Mouse (Mus musculus): ENCODE results near the gene Cracr2a. TPM values are rescaled to one million over a fixed set of nuclear protein-coding genes. Genes with fewer than 3 reads are reported as not detected.

The Cracr2a gene
- total and polyA plus RNA-seq, 3 experiments = 0.05 TPM; not detected in 2

DNA sequence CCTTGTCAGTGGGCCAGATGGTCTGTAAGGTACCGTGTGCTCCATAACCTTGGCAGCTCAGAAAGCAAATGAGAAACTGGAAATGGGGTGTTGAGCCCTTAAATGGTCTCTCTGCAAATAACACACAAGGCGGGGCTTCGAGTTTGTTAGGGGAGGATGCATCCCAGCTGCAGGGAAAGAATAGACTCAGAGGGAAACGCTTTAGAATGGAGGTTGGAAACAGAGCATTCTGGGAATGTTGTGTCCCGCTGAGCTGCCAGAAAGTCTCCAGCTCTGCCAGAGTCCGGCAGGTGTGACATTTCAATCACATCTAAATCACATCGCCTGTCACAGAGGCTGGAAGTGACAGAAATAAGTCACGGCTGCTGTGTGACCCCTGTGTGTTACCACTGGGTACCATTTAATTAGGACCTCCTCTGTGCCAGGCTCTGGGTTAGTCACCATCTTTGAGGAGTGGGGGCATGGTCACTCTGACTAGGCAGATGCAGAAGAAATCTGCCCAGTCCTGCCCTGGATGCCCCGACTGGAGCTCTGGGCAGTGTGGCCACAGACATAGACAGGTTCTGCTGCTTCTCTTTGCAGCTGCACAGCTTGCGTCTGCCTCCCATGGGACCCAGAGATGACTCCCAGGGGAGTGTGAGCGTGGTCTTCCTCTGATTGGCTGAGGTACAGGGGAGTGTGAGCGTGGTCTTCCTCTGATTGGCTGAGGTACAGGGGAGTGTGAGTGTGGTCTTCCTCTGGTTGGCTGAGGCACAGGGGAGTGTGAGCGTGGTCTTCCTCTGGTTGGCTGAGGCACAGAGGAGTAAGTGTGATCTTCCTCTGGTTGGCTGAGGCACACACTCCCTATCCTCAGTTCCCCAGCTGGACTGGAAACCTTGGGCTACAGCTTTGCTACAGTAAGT is 53.2 kb downstream of the Cracr2a start:
- Histone ChIP-seq H3K4me1 (ENCODE audit: insufficient read depth, low read depth, low read length) (no peaks in the 10 kb centered on the region), H3K4me3 (ENCODE audit: low read depth, low read length) (no peak overlapping the region), H3K9me3 (replicated peaks) (peaks cover 73% of the 10 kb centered on the region), H3K27me3 (ENCODE audit: insufficient read depth, low read length) (no peaks in the 10 kb centered on the region), H3K36me3 (replicated peaks) (no peaks in the 10 kb centered on the region)
- DNase-seq (ENCODE audit: low spot score) (no peak), ATAC-seq (ENCODE audit: extremely low read depth, insufficient number of reproducible peaks, low FRiP score, poor library complexity, severe bottlenecking) (no peak)
- no peak for TF ChIP-seq CTCF (IDR thresholded peaks at IDR 0.05; ENCODE audit: low read depth, low read length)

DNA sequence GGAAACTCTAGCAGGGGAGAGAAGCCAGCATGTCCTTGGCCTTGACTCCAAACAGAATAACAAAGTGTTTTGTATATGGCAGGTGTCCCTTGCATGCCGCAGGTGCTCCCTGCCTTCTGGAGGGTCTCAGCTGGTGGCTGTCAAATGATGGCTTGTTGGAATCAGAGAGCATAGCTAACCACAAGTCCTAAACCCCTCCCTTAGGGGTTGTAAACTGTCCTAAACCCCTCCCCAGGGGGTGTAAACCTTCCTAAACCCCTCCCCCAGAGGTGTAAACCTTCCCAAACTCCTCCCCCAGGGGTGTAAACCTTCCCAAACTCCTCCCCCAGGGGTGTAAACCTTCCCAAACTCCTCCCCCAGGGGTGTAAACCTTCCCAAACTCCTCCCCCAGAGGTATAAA is 55.5 kb downstream of the Cracr2a start:
- H3K4me1 ChIP-seq (ENCODE audit: insufficient read depth, low read depth, low read length) = no peaks in the 10 kb centered on the region
- peaks cover 63% of the 10 kb centered on the region for H3K9me3 ChIP-seq (replicated peaks)
- DNase-seq (ENCODE audit: low spot score) (no peak), ATAC-seq (ENCODE audit: extremely low read depth, insufficient number of reproducible peaks, low FRiP score, poor library complexity, severe bottlenecking) (no peak)
- H3K36me3 ChIP-seq (replicated peaks) = no peaks in the 10 kb centered on the region
- no peaks in the 10 kb centered on the region for H3K27me3 ChIP-seq (ENCODE audit: insufficient read depth, low read length)
- no peak overlapping the region for H3K4me3 ChIP-seq (ENCODE audit: low read depth, low read length)
- TF ChIP-seq CTCF (IDR thresholded peaks at IDR 0.05; ENCODE audit: low read depth, low read length) (no peak), TAL1 (conservative IDR thresholded peaks at IDR 0.05; ENCODE audit: low read depth, low read length) (no peak), GATA2 (IDR thresholded peaks at IDR 0.05; ENCODE audit: borderline replicate concordance, low read depth, low read length) (no peak), POLR2AphosphoS5 (IDR thresholded peaks at IDR 0.05; ENCODE audit: insufficient replicate concordance, low read depth, low read length) (no peak), GATA1 (IDR thresholded peaks at IDR 0.05; ENCODE audit: borderline replicate concordance, low read length) (no peak)

GRCm38 (mm10) chr6:127617258-127618025 is 56.3 kb downstream of the Cracr2a start:
- peaks cover 55% of the 10 kb centered on the region for H3K9me3 ChIP-seq (replicated peaks)
- H3K4me3 ChIP-seq (ENCODE audit: low read depth, low read length) = no peak overlapping the region
- no peaks in the 10 kb centered on the region for H3K4me1 ChIP-seq (ENCODE audit: insufficient read depth, low read depth, low read length)
- ATAC-seq (ENCODE audit: extremely low read depth, insufficient number of reproducible peaks, low FRiP score, poor library complexity, severe bottlenecking) = no peak
- DNase-seq (ENCODE audit: low spot score) = no peak
- H3K36me3 ChIP-seq (replicated peaks) = no peaks in the 10 kb centered on the region
- no peaks in the 10 kb centered on the region for H3K27me3 ChIP-seq (ENCODE audit: insufficient read depth, low read length)
- TF ChIP-seq TAL1 (conservative IDR thresholded peaks at IDR 0.05; ENCODE audit: low read depth, low read length) (no peak), GATA1 (IDR thresholded peaks at IDR 0.05; ENCODE audit: borderline replicate concordance, low read length) (no peak), POLR2AphosphoS5 (IDR thresholded peaks at IDR 0.05; ENCODE audit: insufficient replicate concordance, low read depth, low read length) (no peak), CTCF (IDR thresholded peaks at IDR 0.05; ENCODE audit: low read depth, low read length) (no peak), GATA2 (IDR thresholded peaks at IDR 0.05; ENCODE audit: borderline replicate concordance, low read depth, low read length) (no peak)

DNA sequence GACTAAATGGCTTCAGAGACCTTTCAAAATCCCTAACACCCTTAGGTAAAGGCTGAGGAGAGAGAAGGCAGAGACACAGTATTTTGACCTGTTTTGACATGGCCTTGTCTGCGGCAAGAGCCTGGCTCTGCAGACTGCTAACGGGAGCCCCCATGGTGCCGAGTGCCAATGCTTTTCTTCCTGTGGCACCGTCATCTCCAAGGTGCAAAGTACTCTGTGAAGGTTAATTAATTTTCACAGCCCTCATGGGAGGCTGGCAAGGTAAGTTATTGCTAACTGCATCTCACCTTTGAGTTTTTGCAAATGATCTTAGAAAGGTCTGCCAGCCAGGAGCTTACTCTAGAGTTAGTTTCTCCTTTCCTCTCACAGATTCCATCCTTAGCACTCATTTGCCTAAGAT is 57.5 kb downstream of the Cracr2a start:
- no peak for TF ChIP-seq CTCF (IDR thresholded peaks at IDR 0.05; ENCODE audit: low read depth, low read length)
- no peak for TF ChIP-seq GATA1 (IDR thresholded peaks at IDR 0.05; ENCODE audit: borderline replicate concordance, low read length)
- no peak for TF ChIP-seq TAL1 (conservative IDR thresholded peaks at IDR 0.05; ENCODE audit: low read depth, low read length)
- TF ChIP-seq GATA2 (IDR thresholded peaks at IDR 0.05; ENCODE audit: borderline replicate concordance, low read depth, low read length) = no peak
- no peak for TF ChIP-seq POLR2AphosphoS5 (IDR thresholded peaks at IDR 0.05; ENCODE audit: insufficient replicate concordance, low read depth, low read length)
- no peak overlapping the region for H3K4me3 ChIP-seq (ENCODE audit: low read depth, low read length)
- H3K4me1 ChIP-seq (ENCODE audit: insufficient read depth, low read depth, low read length) = no peaks in the 10 kb centered on the region
- no peaks in the 10 kb centered on the region for H3K36me3 ChIP-seq (replicated peaks)
- H3K9me3 ChIP-seq (replicated peaks) = peaks cover 54% of the 10 kb centered on the region
- ATAC-seq (ENCODE audit: extremely low read depth, insufficient number of reproducible peaks, low FRiP score, poor library complexity, severe bottlenecking) (no peak), DNase-seq (ENCODE audit: low spot score) (no peak)
- H3K27me3 ChIP-seq (ENCODE audit: insufficient read depth, low read length) = no peaks in the 10 kb centered on the region

- H3K4me1 ChIP-seq (ENCODE audit: insufficient read depth, low read depth, low read length) = no peaks in the 10 kb centered on the region
- peaks cover 66% of the 10 kb centered on the region for H3K9me3 ChIP-seq (replicated peaks)
- H3K27me3 ChIP-seq (ENCODE audit: insufficient read depth, low read length) = no peaks in the 10 kb centered on the region
- H3K36me3 ChIP-seq (replicated peaks) = no peaks in the 10 kb centered on the region
- no peak overlapping the region for H3K4me3 ChIP-seq (ENCODE audit: low read depth, low read length)
- ATAC-seq (ENCODE audit: extremely low read depth, insufficient number of reproducible peaks, low FRiP score, poor library complexity, severe bottlenecking) (no peak), DNase-seq (ENCODE audit: low spot score) (no peak)
- TF ChIP-seq GATA2 (IDR thresholded peaks at IDR 0.05; ENCODE audit: borderline replicate concordance, low read depth, low read length) (no peak), CTCF (IDR thresholded peaks at IDR 0.05; ENCODE audit: low read depth, low read length) (no peak), TAL1 (conservative IDR thresholded peaks at IDR 0.05; ENCODE audit: low read depth, low read length) (no peak), POLR2AphosphoS5 (IDR thresholded peaks at IDR 0.05; ENCODE audit: insufficient replicate concordance, low read depth, low read length) (no peak), GATA1 (IDR thresholded peaks at IDR 0.05; ENCODE audit: borderline replicate concordance, low read length) (no peak)
These were observed 64.0 kb downstream of the Cracr2a start for GRCm38 (mm10) chr6:127625135-127625534.

DNA sequence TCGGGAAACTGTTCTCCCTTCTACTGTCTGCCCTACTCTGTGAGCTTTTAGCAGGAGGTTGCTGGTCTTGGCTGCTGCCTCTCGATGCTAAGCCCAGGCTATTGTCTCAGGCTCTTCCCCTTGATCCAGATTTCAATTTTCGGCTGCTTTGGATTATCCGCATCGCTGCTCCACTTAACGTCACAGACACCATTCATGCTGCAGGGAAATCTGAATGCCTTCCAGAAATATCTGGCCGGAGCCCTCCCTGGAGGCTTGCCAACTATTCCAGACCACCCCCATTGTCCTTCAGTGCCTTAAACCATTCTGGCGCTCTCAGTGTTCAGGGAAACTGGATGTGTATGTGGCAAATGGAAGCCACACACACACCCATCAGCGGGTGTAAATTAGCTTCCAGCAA is 66.3 kb downstream of the Cracr2a start:
- no peaks in the 10 kb centered on the region for H3K27me3 ChIP-seq (ENCODE audit: insufficient read depth, low read length)
- H3K9me3 ChIP-seq (replicated peaks) = peaks cover 85% of the 10 kb centered on the region
- TF ChIP-seq POLR2AphosphoS5 (IDR thresholded peaks at IDR 0.05; ENCODE audit: insufficient replicate concordance, low read depth, low read length) (no peak), CTCF (IDR thresholded peaks at IDR 0.05; ENCODE audit: low read depth, low read length) (no peak), GATA2 (IDR thresholded peaks at IDR 0.05; ENCODE audit: borderline replicate concordance, low read depth, low read length) (no peak), TAL1 (conservative IDR thresholded peaks at IDR 0.05; ENCODE audit: low read depth, low read length) (no peak), GATA1 (IDR thresholded peaks at IDR 0.05; ENCODE audit: borderline replicate concordance, low read length) (no peak)
- no peak for DNase-seq (ENCODE audit: low spot score)
- no peaks in the 10 kb centered on the region for H3K36me3 ChIP-seq (replicated peaks)
- no peak for ATAC-seq (ENCODE audit: extremely low read depth, insufficient number of reproducible peaks, low FRiP score, poor library complexity, severe bottlenecking)
- no peaks in the 10 kb centered on the region for H3K4me1 ChIP-seq (ENCODE audit: insufficient read depth, low read depth, low read length)
- no peak overlapping the region for H3K4me3 ChIP-seq (ENCODE audit: low read depth, low read length)

All from G1E (cell line).